Mouse (Mus musculus) erythroblast, embryonic 14.5 days (primary cell): Measurements from ENCODE around the gene Wdcp.

Experiments used
- GATA1 ChIP-seq: IDR thresholded peaks from 2 replicates; pipeline ENCODE4 v1.6.1; 2012; ENCODE audit warnings: low read length, inconsistent platforms, mixed read lengths
- TAL1 ChIP-seq: IDR thresholded peaks from 3 replicates; pipeline ENCODE4 v1.6.1; 2012; ENCODE audit warnings: low read length, inconsistent platforms, mixed read lengths

- TF ChIP-seq GATA1 (no peak), TAL1 (no peak)
Measured at GRCm38 (mm10) chr12:4889251-4889650, 46.1 kb downstream of the Wdcp start.
